Mouse (Mus musculus) C2C12 (cell line): ENCODE data around the gene Afap1.

ENCODE experiments used
- CEBPB ChIP-seq: IDR thresholded peaks from one replicate; pipeline ENCODE4 v1.6.1; 2011; ENCODE audit warnings: low read depth, mild to moderate bottlenecking, control low read depth, moderate library complexity
- CTCF ChIP-seq: IDR thresholded peaks from one replicate; pipeline ENCODE4 v1.5.1; 2011; ENCODE audit not compliant: control insufficient read depth, insufficient read depth, insufficient read length
- MAX ChIP-seq: IDR thresholded peaks from one replicate; pipeline ENCODE4 v1.6.1; 2011; ENCODE audit warnings: mild to moderate bottlenecking, control low read depth
- MYOD1 ChIP-seq: IDR thresholded peaks from one replicate; pipeline ENCODE4 v1.6.1; 2011; ENCODE audit warnings: low read depth; ENCODE audit not compliant: control insufficient read depth, insufficient read length
- MYOG ChIP-seq: IDR thresholded peaks from one replicate; pipeline ENCODE4 v1.6.1; 2011; ENCODE audit not compliant: control insufficient read depth, insufficient read length; ENCODE audit errors: extremely low read depth
- USF1 ChIP-seq: IDR thresholded peaks from one replicate; pipeline ENCODE4 v1.6.1; 2011; ENCODE audit warnings: low read depth, mild to moderate bottlenecking, control low read depth, moderate library complexity

- no peak for TF ChIP-seq CTCF
- TF ChIP-seq USF1 = no peak
- no peak for TF ChIP-seq MAX
- TF ChIP-seq MYOG = no peak
- no peak for TF ChIP-seq MYOD1
- no peak for TF ChIP-seq CEBPB
Observed at GRCm38 (mm10) chr5:35894295-35895047, 1.4 kb downstream of the Afap1 start.
